8 mouse cellular contexts compared by ENCODE assay signal in the genomic region with DNA sequence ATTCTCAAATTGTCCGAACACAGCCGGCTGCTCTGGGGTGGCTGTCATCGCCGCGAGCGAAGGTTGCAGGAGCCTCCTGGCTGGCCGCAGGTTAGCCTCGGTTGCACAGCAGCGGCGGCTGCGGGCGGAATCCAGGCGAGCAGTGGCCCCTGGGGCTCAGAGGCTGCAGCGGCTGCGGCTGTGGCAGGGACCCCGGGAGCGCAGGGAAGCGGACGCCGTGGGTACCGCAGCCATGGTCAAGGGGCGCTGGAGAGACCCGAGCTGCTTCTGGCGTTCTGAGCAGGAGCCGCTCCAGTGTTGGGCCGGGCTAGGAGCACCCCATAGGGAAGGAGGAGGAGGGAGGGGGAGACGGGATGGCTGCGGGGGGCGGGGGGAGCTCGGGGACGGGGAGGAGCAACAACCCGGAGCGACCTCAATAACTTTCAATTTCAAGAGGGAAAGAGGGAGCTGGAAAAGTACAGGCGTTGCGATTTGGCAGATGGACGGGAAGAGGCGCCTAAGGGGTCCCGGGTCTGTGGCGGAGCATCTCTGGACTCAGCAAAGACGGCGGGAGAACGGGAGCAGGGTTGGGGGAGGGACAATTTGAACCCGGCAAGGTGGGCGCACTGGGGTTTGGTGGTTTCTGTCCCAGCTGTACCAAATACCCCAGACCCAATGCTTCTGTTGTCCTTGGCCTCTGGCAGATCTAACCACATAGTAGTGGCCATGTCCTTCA. TPM values are rescaled to one million over a fixed set of nuclear protein-coding genes. Genes with fewer than 3 reads are reported as not detected.
DNase-seq lines count a peak whose midpoint lies in the region; ATAC-seq and TF ChIP-seq lines count a peak whose summit lies in the region.

A gene (minus strand): TSS at position 322 of the 715 bp plus-strand sequence.

- H3K9me3 ChIP-seq in intestine, embryonic 15.5 days, result no peaks in the 10 kb centered on the region
- no peaks in the 10 kb centered on the region for H3K9me3 ChIP-seq in limb, embryonic 13.5 days

- DNase-seq in layer of hippocampus, adult 11-12 months (ENCODE audit: low spot score), result peak; percentile 15
- DNase-seq in layer of hippocampus, adult 9-10 months (ENCODE audit: low spot score), result no peak
- peak; percentile 40 to 56 for DNase-seq in cerebellum, postnatal 14 days
- DNase-seq in gastrocnemius, adult 2 months, result peak; percentile 37
- peak; percentile 5 for DNase-seq in urinary bladder, postnatal 25 days (ENCODE audit: low spot score)

- no peak for TF ChIP-seq CTCF in gastrocnemius, adult 2 months (IDR thresholded peaks at IDR 0.05)

- peak; percentile 84 for ATAC-seq in intestine, embryonic 15.5 days
- ATAC-seq in limb, embryonic 13.5 days (ENCODE audit: low FRiP score, low read depth), result peak; percentile 81

- under 1% methylated on average over 44 of the region's 44 CpGs for WGBS in intestine, embryonic 15.5 days
- WGBS in limb, embryonic 13.5 days, result under 1% methylated on average over 42 of the region's 44 CpGs

- H3K4me1 ChIP-seq in intestine, embryonic 15.5 days (replicated peaks), result peaks cover 4% of the 10 kb centered on the region; the same call in 1 of the 2 replicates
- H3K4me1 ChIP-seq in limb, embryonic 13.5 days, result peaks cover 21% of the 10 kb centered on the region

- peak; percentile 20 for TF ChIP-seq POLR2A in myocyte (IDR thresholded peaks at IDR 0.05; ENCODE audit: insufficient read length, low read depth)

- peak within 1 kb of the TSS; percentile 69 for H3K9ac ChIP-seq in intestine, embryonic 15.5 days
- peak within 1 kb of the TSS; percentile 77 for H3K9ac ChIP-seq in limb, embryonic 13.5 days

- H3K79me2 ChIP-seq in myocyte (ENCODE audit: control insufficient read depth, insufficient read depth), result no peaks in the 10 kb centered on the region

- peaks cover 9% of the 10 kb centered on the region; the same call in 1 of the 2 replicates for H3K27me3 ChIP-seq in intestine, embryonic 15.5 days (replicated peaks)
- H3K27me3 ChIP-seq in limb, embryonic 13.5 days, result peaks cover 5% of the 10 kb centered on the region; the same call in 1 of the 2 replicates
- H3K27me3 ChIP-seq in myocyte (ENCODE audit: control insufficient read depth, insufficient read depth, insufficient read length), result no peaks in the 10 kb centered on the region

- H3K27ac ChIP-seq in gastrocnemius, adult 2 months, result no peak within 1 kb of the TSS
- H3K27ac ChIP-seq in intestine, embryonic 15.5 days, result peak within 1 kb of the TSS; percentile 71
- H3K27ac ChIP-seq in limb, embryonic 13.5 days, result peak within 1 kb of the TSS; percentile 73; the same call in 1 of the 2 replicates

- no peaks in the 10 kb centered on the region for H3K36me3 ChIP-seq in intestine, embryonic 15.5 days
- no peaks in the 10 kb centered on the region for H3K36me3 ChIP-seq in limb, embryonic 13.5 days
- H3K36me3 ChIP-seq in myocyte (ENCODE audit: control insufficient read depth, insufficient read depth), result no peaks in the 10 kb centered on the region

- intact Hi-C loops in gastrocnemius, adult 2 months (cut with DNase I), result loop anchor here (10.0 kb wide), 1 partner anchor 269 kb away; no protein-coding TSS in a partner anchor

- H3ac ChIP-seq in myocyte (ENCODE audit: control insufficient read depth, insufficient read length), result no peak within 1 kb of the TSS

- peak within 1 kb of the TSS; percentile 72 for H3K4me3 ChIP-seq in gastrocnemius, adult 2 months
- peak within 1 kb of the TSS; percentile 69 for H3K4me3 ChIP-seq in intestine, embryonic 15.5 days (replicated peaks)
- peak within 1 kb of the TSS; percentile 66 for H3K4me3 ChIP-seq in limb, embryonic 13.5 days
- peak within 1 kb of the TSS; percentile 35 for H3K4me3 ChIP-seq in myocyte

- peak within 1 kb of the TSS; percentile 97 for H3K4me2 ChIP-seq in intestine, embryonic 15.5 days (replicated peaks)
- H3K4me2 ChIP-seq in limb, embryonic 13.5 days (replicated peaks), result peak within 1 kb of the TSS; percentile 92
- peak within 1 kb of the TSS; percentile 71 for H3K4me2 ChIP-seq in myocyte (ENCODE audit: low read depth)

TF ChIP-seq in myocyte, 11 proteins besides CTCF, POLR2A, EP300 and RAD21:
- TF ChIP-seq E2F4 (IDR thresholded peaks at IDR 0.05; ENCODE audit: insufficient read depth) (no peak), CEBPB (IDR thresholded peaks at IDR 0.05; ENCODE audit: insufficient read depth, poor library complexity, severe bottlenecking) (no peak), MYOG (IDR thresholded peaks at IDR 0.05; ENCODE audit: control insufficient read depth in 1 of 3, insufficient read depth in 1 of 3, insufficient read length in 2 of 3, low read depth in 2 of 3) (peak in 1 of 3 experiments; percentile 17), POLR2AphosphoS2 (IDR thresholded peaks at IDR 0.05; ENCODE audit: insufficient read length, low read depth) (no peak), MYOD1 (IDR thresholded peaks at IDR 0.05; ENCODE audit: control insufficient read depth in 1 of 3, insufficient read length in 2 of 3, low read depth in 2 of 3) (no peak)
TF ChIP-seq in myocyte: peak in this region for 1.

RNA-seq across cellular contexts. Expression of the gene that starts here (rescaled TPM):
- 1 to 10 TPM; 1.8 to 4.2 TPM for total RNA-seq in gastrocnemius, adult 2 months (2021)
- 13.6 TPM in 2 replicates for polyA plus RNA-seq in intestine, embryonic 15.5 days (2015; fragmentation: Nextera tagmentation; extraction: Ambion mirVana)
- 21.9 and 24.1 TPM in 2 replicates for polyA plus RNA-seq in limb, embryonic 13.5 days (2015; fragmentation: Nextera tagmentation; extraction: Ambion mirVana)
- polyA plus RNA-seq in myocyte (2012; fragmentation: generic; extraction: Trizol), result 2.1 TPM
